Comparison of ENCODE assay signal across 7 mouse cellular contexts in the genomic region with DNA sequence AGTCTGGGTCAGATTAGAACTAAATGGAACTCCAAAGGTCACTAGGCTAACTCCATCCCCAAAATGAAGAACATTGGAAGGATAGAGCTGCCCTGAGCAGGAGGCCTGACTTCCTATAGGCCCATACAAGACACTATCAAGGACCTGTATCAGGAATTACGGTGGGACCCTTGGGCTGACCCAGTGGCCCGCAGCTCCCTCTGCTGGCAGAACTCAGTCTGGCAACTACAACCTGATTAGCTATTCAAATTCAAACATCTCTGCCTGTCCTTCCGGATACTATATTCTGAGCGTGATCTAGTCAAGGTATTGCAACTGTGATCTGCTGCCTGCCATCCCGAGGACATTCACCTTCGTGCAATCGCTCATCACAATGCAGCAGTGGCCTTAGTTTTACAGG.
DNase-seq lines count a peak whose midpoint lies in the region; ATAC-seq and TF ChIP-seq lines count a peak whose summit lies in the region.

No protein-coding gene starts in this region.

- peak; percentile 75 for TF ChIP-seq CTCF in liver, postnatal 0 days (IDR thresholded peaks at IDR 0.05; ENCODE audit: low read depth)

- no peak overlapping the region for H3K9ac ChIP-seq in liver, postnatal 0 days (replicated peaks)

- WGBS in forebrain, embryonic 10.5 days: 34% methylated on average over 7 of the region's 7 CpGs
- 24% methylated on average over 7 of the region's 7 CpGs for WGBS in liver, postnatal 0 days (ENCODE audit: insufficient replicate concordance)

- DNase-seq in urinary bladder, postnatal 25 days (ENCODE audit: low spot score): peak; percentile 29
- DNase-seq in urinary bladder, postnatal 10 days (ENCODE audit: low spot score): no peak
- peak; percentile 52 for DNase-seq in adrenal gland, adult 2 months
- peak; percentile 60 for DNase-seq in forebrain, embryonic 10.5 days (ENCODE audit: extremely low spot score, low spot score)
- DNase-seq in liver, postnatal 0 days: peak; percentile 68
- DNase-seq in retina, embryonic 14.5 days (ENCODE audit: low spot score): peak; percentile 81

- H3K27ac ChIP-seq in forebrain, embryonic 10.5 days: no peak overlapping the region
- no peak overlapping the region for H3K27ac ChIP-seq in liver, postnatal 0 days (ENCODE audit: low read depth)

- H3K4me2 ChIP-seq in liver, postnatal 0 days (ENCODE audit: low read depth, low read length): no peak overlapping the region

- no peaks in the 10 kb centered on the region for H3K4me1 ChIP-seq in forebrain, embryonic 10.5 days
- H3K4me1 ChIP-seq in liver, postnatal 0 days (ENCODE audit: insufficient read depth): no peaks in the 10 kb centered on the region

- H3K9me3 ChIP-seq in forebrain, embryonic 10.5 days: no peaks in the 10 kb centered on the region
- no peaks in the 10 kb centered on the region for H3K9me3 ChIP-seq in liver, postnatal 0 days (ENCODE audit: low read length)

- no peaks in the 10 kb centered on the region for H3K27me3 ChIP-seq in forebrain, embryonic 10.5 days (ENCODE audit: poor library complexity, severe bottlenecking)
- H3K27me3 ChIP-seq in liver, postnatal 0 days (ENCODE audit: insufficient read depth, low read length): no peaks in the 10 kb centered on the region

- ATAC-seq in inflammation-experienced regulatory T-cells, adult 6 months: peak; percentile 44
- ATAC-seq in liver, postnatal 0 days: peak; percentile 18; the same call in 1 of the 2 replicates

- H3K4me3 ChIP-seq in forebrain, embryonic 10.5 days: no peak overlapping the region
- H3K4me3 ChIP-seq in liver, postnatal 0 days (ENCODE audit: low read depth, low read length): no peak overlapping the region

- no peaks in the 10 kb centered on the region for H3K36me3 ChIP-seq in forebrain, embryonic 10.5 days (replicated peaks)
- H3K36me3 ChIP-seq in liver, postnatal 0 days (replicated peaks; ENCODE audit: insufficient read depth, low read length): no peaks in the 10 kb centered on the region

- no peak for TF ChIP-seq EP300 in liver, postnatal 0 days (IDR thresholded peaks at IDR 0.05; ENCODE audit: low read depth)
